Mouse (Mus musculus) mammary gland, adult 2 months (tissue): ENCODE data around the gene Mettl3. TPM values are rescaled to one million over a fixed set of nuclear protein-coding genes. Genes with fewer than 3 reads are reported as not detected.

Experiments used
- polyA plus RNA-seq: library from polyadenylated mRNA; depleted of rRNA; stranded (reverse); fragments of >200 nt; gene quantifications from 2 replicates; pipeline ENCODE4 v1.2.3, GENCODE M21; 2012; ENCODE audit warnings: low replicate concordance; rRNA removed

Mettl3 gene
- 25.3 and 28.7 TPM in 2 replicates for polyA plus RNA-seq

GRCm38 (mm10) chr14:52304644-52305271, at the start of gene Mettl3:
TSS of gene Mettl3 (minus strand) at chr14:52305128.

GRCm38 (mm10) chr14:52327910-52328812, 23.2 kb upstream of the Mettl3 start, which contains the start of gene Sall2:
TSS of gene Sall2 (minus strand) at chr14:52328762.

GRCm38 (mm10) chr14:52278932-52279746, 25.8 kb downstream of the Mettl3 start, which contains the start of the genes Tox4 and Rab2b:
TSS of gene Tox4 (plus strand) at chr14:52279146.
TSS of gene Rab2b (minus strand) at chr14:52279545.

GRCm38 (mm10) chr14:52257484-52258213, 47.3 kb downstream of the Mettl3 start, which contains the start of gene Chd8:
TSS of gene Chd8 (minus strand) at chr14:52257780.

Other genes starting within 250 kb of the Mettl3 start
- 39.8 and 84.3 TPM in 2 replicates for gene Hnrnpc, start 201.1 kb downstream of the Mettl3 start, polyA plus RNA-seq
- gene Rpgrip1, start 194.4 kb downstream of the Mettl3 start, polyA plus RNA-seq = 4.7 and 15.7 TPM in 2 replicates
- 4.9 and 9.8 TPM in 2 replicates for gene Supt16, start 107.7 kb downstream of the Mettl3 start, polyA plus RNA-seq
- gene Chd8, start 47.3 kb downstream of the Mettl3 start, polyA plus RNA-seq = 31.7 and 45.7 TPM in 2 replicates
- 25.6 and 62.8 TPM in 2 replicates for gene Tox4, start 26.0 kb downstream of the Mettl3 start, polyA plus RNA-seq
- 6.8 and 19.0 TPM in 2 replicates for gene Rab2b, start 25.6 kb downstream of the Mettl3 start, polyA plus RNA-seq
- 5.8 and 6.0 TPM in 2 replicates for gene Sall2, start 23.6 kb upstream of the Mettl3 start, polyA plus RNA-seq
- gene Olfr1513, start 51.3 kb upstream of the Mettl3 start, polyA plus RNA-seq = not detected in 2 replicates
- not detected in 2 replicates for gene Olfr1512, start 74.0 kb upstream of the Mettl3 start, polyA plus RNA-seq
- gene Olfr1511, start 92.3 kb upstream of the Mettl3 start, polyA plus RNA-seq = not detected in 2 replicates
- gene Olfr1510, start 109.2 kb upstream of the Mettl3 start, polyA plus RNA-seq = not detected in 2 replicates
- gene Olfr1509, start 137.9 kb upstream of the Mettl3 start, polyA plus RNA-seq = not detected in 2 replicates
- gene Olfr1508, start 162.4 kb upstream of the Mettl3 start, polyA plus RNA-seq = not detected in 2 replicates
- not detected in 2 replicates for gene Olfr1507, start 190.6 kb upstream of the Mettl3 start, polyA plus RNA-seq